Mouse (Mus musculus) E14TG2a.4 (cell line): ENCODE measurements at regions not wholly inside any gene's neighbourhood (a gene's known extent, or its start where the extent isn't known, plus 50 kb on each side); places are given as distances from the start of the nearest gene placed in this dataset.

Source experiments
- H3K27me3 ChIP-seq: 2 replicates; pipeline ENCODE4 v1.6.1; 2014; ENCODE audit warnings: low read length, control low read depth; ENCODE audit not compliant: insufficient read depth
- H3K36me3 ChIP-seq: 2 replicates; pipeline ENCODE4 v1.6.1; 2014; ENCODE audit warnings: low read length, control low read depth; ENCODE audit not compliant: insufficient read depth
- H3K4me1 ChIP-seq: replicated peaks from 2 replicates; pipeline ENCODE4 v1.6.1; 2014; ENCODE audit warnings: low read depth, low read length, control low read depth
- H3K4me3 ChIP-seq: replicated peaks from 2 replicates; pipeline ENCODE4 v1.5.1; 2014; ENCODE audit warnings: mild to moderate bottlenecking, low read length
- H3K9me3 ChIP-seq: 2 replicates; pipeline ENCODE4 v1.6.1; 2014; ENCODE audit warnings: low read length, control low read depth
- CTCF ChIP-seq: conservative IDR thresholded peaks from 2 replicates; pipeline ENCODE4 v1.5.1; 2014; ENCODE audit warnings: low read length
- NANOG ChIP-seq: IDR thresholded peaks from 2 replicates; pipeline ENCODE4 v1.6.1; 2014; ENCODE audit warnings: borderline replicate concordance, low read length, mixed read lengths
- POU5F1 ChIP-seq: IDR thresholded peaks from 2 replicates; pipeline ENCODE4 v1.6.1; 2014; ENCODE audit warnings: low read length, borderline replicate concordance

- Histone ChIP-seq H3K36me3 (no peaks in the 10 kb centered on the region), H3K27me3 (no peaks in the 10 kb centered on the region), H3K4me3 (no peak overlapping the region), H3K4me1 (no peaks in the 10 kb centered on the region), H3K9me3 (no peaks in the 10 kb centered on the region)
- TF ChIP-seq POU5F1 = no peak
- no peak for TF ChIP-seq CTCF
- TF ChIP-seq NANOG = no peak
These were observed 898.0 kb downstream of the Ttll7 start for GRCm38 (mm10) chr3:147749939-147750841.

GRCm38 (mm10) chr3:147749442-147749841 is 897.3 kb downstream of the Ttll7 start:
- Histone ChIP-seq H3K4me3 (no peak overlapping the region), H3K36me3 (no peaks in the 10 kb centered on the region), H3K9me3 (no peaks in the 10 kb centered on the region), H3K27me3 (no peaks in the 10 kb centered on the region), H3K4me1 (no peaks in the 10 kb centered on the region)
- TF ChIP-seq CTCF (no peak), POU5F1 (no peak), NANOG (no peak)

- H3K4me3 ChIP-seq = no peak overlapping the region
- no peaks in the 10 kb centered on the region for H3K27me3 ChIP-seq
- H3K36me3 ChIP-seq = no peaks in the 10 kb centered on the region
- no peaks in the 10 kb centered on the region for H3K4me1 ChIP-seq
- no peak for TF ChIP-seq NANOG
- TF ChIP-seq POU5F1 = no peak
- TF ChIP-seq CTCF = no peak
- no peaks in the 10 kb centered on the region for H3K9me3 ChIP-seq
These were observed 884.7 kb downstream of the Ttll7 start for GRCm38 (mm10) chr3:147736673-147737439.

- Histone ChIP-seq H3K4me3 (no peak overlapping the region), H3K4me1 (no peaks in the 10 kb centered on the region), H3K27me3 (no peaks in the 10 kb centered on the region), H3K36me3 (no peaks in the 10 kb centered on the region), H3K9me3 (peaks cover 9% of the 10 kb centered on the region)
- no peak for TF ChIP-seq NANOG
- TF ChIP-seq CTCF = no peak
- TF ChIP-seq POU5F1 = no peak
These were observed 864.2 kb downstream of the Ttll7 start for GRCm38 (mm10) chr3:147716391-147716790.

GRCm38 (mm10) chr3:147707401-147707801 is 855.2 kb downstream of the Ttll7 start:
- no peak for TF ChIP-seq CTCF
- H3K9me3 ChIP-seq = peaks cover 7% of the 10 kb centered on the region
- no peaks in the 10 kb centered on the region for H3K36me3 ChIP-seq
- no peak overlapping the region for H3K4me3 ChIP-seq
- H3K27me3 ChIP-seq = no peaks in the 10 kb centered on the region
- no peaks in the 10 kb centered on the region for H3K4me1 ChIP-seq

- H3K36me3 ChIP-seq = no peaks in the 10 kb centered on the region
- TF ChIP-seq CTCF (no peak), NANOG (no peak), POU5F1 (no peak)
- H3K4me1 ChIP-seq = no peaks in the 10 kb centered on the region
- H3K4me3 ChIP-seq = no peak overlapping the region
- H3K27me3 ChIP-seq = no peaks in the 10 kb centered on the region
- no peaks in the 10 kb centered on the region for H3K9me3 ChIP-seq
These were observed 831.6 kb downstream of the Ttll7 start for GRCm38 (mm10) chr3:147683730-147684129.

GRCm38 (mm10) chr3:147680299-147680698 is 828.1 kb downstream of the Ttll7 start:
- TF ChIP-seq CTCF = no peak
- no peak for TF ChIP-seq POU5F1
- no peak for TF ChIP-seq NANOG
- no peaks in the 10 kb centered on the region for H3K4me1 ChIP-seq
- H3K36me3 ChIP-seq = no peaks in the 10 kb centered on the region
- no peak overlapping the region for H3K4me3 ChIP-seq
- no peaks in the 10 kb centered on the region for H3K9me3 ChIP-seq
- no peaks in the 10 kb centered on the region for H3K27me3 ChIP-seq

GRCm38 (mm10) chr3:147662572-147662971 is 810.4 kb downstream of the Ttll7 start:
- Histone ChIP-seq H3K27me3 (no peaks in the 10 kb centered on the region), H3K4me1 (no peaks in the 10 kb centered on the region), H3K9me3 (no peaks in the 10 kb centered on the region), H3K36me3 (no peaks in the 10 kb centered on the region), H3K4me3 (no peak overlapping the region)
- TF ChIP-seq NANOG (no peak), POU5F1 (no peak)
